Mouse (Mus musculus) monocyte, adult 2 months (primary cell): Measurements from ENCODE around the gene Zbp1.

Experiments
- DNase-seq, 2 experiments: peaks; one replicate each; pipeline ENCODE4 v3.0.0; 2022; ENCODE audit warnings: low spot score in 2 of 2, low read depth in 1 of 2

Gene Zbp1

DNA sequence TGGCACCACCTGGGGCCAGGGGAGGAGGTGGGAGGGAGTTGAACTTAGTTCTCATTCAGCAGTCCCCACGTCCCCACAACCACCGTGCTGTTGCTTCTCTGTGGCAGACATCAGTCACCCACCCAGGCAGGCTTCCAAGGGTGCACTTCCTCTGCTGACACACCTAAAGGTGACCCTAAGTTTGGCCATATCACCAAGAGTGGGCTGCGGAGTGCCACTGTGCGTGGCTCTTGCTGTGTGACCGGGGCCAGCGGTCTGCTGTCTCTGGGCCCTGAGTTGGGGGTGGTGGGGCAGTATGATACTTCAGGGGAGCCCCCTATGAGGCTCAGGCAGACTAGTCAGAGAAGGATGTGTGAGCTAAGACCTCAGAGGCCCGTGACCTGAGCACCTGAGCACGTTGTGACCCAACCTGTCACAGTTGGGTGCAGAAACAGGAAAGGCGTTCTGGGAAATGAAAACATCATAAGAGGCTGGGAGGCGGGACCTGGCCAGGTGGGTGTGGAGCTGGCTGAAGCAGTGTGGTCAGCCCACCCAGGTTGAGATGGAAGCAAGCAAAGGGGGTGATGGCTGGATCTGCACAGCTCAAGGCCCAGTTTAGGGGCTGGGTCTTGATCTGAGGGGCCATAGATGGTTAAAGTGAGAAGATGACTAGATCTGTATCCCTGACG lies 37.9 kb downstream of the Zbp1 start:
- DNase-seq: no peak

DNA sequence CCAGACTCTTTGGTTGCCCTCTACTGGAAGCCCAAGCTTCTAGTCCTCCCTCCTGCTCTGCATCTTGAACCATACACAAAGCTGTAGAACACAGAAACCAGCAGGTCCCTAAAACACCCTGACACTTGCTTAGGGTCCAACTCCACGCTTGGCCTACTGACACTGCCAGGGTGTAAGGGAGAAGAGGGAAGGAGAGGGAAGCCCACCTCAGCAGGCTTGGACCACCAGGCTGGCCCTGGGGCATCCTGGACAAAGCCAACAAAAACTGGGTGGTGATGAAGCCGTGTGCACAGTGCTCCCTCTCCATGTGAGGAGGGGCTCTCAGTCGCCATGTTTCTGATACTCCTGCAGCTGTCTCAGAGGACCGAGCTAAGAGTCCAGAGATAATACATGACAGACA lies 38.7 kb downstream of the Zbp1 start:
- no peak for DNase-seq

DNA sequence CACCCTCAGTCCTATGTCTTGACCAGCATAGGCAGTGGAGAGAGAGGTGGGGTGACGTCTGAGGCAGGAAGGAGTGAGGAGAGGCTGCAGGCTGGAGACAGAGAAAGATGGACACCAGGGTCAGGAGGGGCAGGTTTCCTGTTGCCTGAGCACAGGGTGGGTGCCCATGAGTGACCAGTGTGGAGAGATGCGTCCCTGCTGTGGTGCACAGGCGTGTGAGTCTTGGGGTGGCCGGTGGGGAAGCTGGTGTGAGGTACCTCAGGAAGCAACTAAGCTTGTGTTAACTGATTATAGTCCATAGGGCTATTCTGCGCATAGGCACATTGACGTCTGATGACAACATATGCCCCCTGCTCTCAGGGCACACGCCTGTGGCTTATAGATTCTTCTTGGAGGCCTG lies 39.7 kb downstream of the Zbp1 start:
- no peak for DNase-seq

DNA sequence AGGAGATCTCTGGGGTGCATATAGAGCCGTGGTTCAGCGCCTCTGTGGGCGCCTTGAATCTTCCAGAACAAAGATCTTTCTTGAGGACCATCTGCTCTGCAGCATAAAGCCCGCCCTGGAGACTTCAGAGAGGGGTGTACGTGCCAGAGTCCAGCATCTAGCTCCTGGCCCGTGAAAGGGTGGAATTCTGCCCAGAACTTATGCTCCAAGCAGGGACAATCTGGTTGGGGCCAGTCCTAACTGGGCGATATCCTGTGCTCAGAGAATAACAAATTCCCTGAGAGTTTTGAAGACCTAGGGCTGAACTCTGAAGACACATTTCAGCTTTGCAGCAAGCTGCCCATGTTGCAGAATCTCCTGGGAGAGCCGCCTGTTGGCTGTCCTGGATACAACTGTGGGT lies 40.8 kb downstream of the Zbp1 start:
- no peak for DNase-seq

DNA sequence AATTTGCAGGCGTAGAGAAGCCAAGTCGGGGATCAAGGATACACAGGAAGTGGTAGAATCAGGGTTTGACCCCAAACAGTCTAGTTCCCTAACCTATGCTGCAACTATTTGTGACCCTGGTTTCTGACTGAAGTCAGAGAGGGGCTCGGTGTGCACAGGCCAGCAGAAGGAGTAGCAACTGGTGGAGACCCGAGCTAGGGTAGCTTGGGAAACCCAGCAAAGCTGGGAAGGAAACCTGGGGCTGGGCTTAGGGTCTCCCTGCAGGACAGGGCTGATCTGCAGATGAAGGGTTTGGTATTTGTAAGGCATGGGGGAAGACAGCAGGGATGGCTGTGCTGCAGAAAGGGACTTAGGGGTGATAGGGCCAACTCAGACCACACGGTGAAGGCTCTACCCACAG lies 41.2 kb downstream of the Zbp1 start:
- DNase-seq: no peak

DNA sequence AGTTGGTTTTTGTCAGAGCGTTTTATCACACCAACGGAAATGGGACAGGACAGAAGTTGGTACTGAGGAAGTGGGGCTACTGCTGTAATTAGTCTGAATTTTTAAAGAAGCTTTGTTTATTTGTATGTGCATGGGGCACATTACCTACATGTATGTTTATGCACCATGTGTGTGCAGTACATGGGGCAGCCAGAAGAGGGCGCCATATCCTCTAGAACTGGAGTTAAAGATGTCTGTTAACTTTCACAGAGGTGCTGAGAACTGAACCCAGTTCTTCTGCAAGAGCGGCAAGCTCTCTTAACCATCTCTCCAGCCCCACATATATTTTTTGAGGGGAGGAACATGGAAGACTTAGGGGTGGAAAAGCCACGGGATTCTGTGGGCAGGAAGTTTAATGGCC lies 43.0 kb downstream of the Zbp1 start:
- DNase-seq: no peak

DNA sequence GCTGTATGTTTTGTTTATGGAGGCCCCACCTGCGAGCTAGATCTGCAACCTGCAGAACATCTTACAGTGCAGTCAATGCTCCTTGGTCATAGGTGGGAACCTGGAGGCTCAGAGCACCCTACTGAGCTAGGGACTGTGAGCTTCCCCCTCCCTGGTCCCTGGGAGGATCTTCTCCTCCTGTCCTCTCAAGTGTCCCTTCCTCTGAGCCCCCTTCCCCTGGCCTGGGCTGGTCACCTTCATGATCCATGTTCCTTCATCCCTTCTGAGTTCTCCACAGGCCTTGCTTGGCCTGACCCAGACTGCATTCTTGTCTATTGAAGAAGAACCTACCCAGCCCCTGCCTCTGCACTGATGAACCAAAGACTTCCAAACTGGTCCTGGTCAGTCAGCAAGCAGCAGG lies 44.2 kb downstream of the Zbp1 start:
- DNase-seq: no peak

DNA sequence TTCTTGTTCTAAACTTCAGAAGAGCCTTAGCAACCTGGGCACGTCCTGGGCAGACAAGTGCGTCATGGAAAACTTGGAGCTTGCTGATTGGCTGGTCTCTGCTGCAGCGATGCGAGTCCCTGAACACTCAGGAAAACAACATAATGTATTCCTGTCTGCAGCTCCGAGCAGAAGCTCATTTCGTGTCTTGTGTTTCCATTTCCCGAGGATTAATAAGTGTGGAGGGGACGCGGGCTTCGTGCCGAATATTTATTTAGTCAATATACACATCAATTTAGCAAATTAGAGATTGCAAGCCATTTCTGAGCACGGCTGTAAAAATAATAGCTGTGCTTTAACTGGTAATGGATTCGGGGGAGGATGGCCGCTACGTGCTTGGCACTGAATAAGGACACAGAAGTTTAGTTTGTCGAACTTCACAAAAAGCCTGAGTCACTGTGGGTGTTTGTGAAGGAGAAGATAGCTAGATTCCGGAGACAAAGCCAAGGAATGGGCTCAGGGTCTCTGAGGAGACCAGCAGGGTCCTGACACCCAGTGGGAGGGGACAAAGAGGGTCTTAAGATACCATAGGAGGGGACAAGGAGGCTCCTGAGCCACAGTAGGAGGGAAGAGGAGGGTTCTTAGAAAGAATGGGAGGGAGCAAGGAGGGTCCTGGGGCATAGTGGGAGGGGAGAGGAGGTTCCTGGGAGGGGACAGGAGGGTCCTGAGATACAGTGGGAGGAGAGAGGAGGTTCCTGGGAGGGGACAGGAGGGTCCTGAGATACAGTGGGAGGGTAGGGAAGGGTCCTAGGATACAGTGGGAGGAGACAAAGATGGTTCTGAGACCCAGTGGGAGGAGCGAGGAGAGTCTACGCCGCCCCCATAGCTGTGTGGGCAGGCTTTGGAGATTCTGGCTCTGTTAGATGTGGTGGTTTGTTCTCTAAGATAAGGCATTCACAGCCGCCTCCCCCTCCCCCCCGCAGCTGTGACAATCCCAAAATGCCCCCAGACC lies 44.9 kb downstream of the Zbp1 start:
- DNase-seq: no peak

DNA sequence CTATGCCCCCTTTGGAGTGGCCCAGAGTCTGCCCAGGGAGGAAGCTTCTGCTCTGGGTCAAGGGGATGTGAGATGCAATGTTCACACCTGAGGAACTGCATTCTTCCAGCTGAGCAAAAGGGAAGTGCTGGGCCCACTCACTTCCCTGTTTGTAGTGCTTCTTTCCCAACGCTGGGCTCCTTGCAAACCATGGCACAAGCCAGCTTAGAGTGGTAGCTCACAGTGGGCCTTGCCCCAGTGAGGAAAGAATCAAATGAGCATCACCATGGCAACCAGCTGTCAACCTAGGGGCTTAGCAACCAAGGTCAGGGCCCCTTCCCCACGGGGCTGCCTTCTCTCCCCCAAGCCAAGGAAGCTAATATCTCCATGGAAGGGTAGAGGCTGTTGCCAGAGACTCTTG lies 45.7 kb downstream of the Zbp1 start:
- peak in 1 of 2 experiments; percentile 42 for DNase-seq

DNA sequence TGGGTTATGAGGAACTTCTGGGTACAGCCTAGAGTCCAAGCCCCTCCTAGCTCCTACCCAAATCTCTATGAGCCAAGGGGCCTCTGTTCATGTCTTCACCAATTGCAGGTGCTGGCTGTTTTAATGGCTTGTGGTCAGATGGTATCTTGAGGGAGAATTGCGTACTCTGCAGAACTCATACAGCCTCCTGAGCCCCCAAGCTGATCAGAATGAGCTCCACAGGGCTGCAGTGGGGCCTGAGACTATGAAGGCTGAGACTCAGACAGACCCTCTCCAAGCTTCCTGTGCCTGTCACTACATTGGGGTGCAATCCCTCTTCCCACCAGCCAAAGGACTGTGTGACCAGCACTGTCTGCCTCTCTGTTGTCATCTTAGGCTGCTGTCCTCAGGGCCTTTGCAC lies 46.3 kb downstream of the Zbp1 start:
- no peak for DNase-seq

DNA sequence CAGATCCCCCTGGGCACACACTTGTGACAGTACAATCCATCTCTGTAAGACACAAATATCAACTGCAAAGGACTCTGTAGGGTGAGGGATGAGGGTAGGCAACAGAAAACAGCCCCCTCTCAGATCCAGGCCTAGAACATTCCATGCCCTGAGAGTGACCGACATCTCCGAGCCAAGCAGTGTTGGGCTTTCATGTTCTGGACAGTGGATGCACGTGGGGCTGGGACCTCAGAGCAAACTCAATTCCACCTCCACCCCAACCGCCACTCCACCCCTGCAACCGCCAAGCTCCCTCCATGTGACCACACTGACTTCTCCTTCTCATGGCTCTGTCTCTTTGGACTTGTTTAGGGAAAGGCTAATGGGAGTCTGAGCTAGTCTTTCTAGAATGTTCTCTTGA lies 46.8 kb downstream of the Zbp1 start:
- no peak for DNase-seq

DNA sequence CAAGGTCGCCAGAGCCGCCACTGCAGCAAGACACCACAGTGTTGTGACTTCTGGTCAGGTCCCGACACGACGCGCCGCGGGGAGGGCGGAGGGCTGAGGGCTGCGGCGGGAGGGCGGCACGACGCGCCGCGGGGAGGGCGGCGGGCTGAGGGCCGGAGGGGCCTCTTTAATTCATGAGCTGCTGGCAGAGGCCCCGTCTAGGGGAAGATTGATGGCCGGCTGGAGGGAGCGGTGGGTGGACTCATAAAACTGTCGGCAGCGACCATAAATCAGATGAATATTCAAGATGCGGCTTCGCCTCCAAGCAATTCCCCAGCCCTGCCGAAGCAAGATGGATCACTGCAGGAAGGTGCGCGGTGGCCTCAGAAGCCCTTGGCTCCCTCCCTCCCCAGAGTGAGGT lies 47.3 kb downstream of the Zbp1 start:
- DNase-seq: no peak

DNA sequence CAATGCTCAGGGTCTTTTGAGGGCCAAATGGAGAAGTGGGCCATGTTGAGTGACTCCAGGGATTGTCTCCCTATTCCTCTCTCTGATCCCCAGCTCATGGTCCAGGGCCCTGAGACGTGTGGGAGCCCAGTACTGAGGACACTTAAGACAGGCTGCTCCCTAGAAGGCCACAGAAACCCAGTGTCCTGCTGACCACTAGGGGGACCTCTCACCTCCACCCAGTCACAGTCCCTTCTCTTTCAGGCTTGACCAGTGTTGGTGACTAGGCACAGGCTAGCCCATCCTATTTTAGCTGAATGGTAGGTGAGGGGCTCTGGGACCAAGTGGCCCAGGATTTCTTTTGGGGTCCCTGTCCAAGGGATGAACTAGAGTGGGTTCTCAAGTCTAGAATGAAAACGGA lies 48.0 kb downstream of the Zbp1 start:
- no peak for DNase-seq

DNA sequence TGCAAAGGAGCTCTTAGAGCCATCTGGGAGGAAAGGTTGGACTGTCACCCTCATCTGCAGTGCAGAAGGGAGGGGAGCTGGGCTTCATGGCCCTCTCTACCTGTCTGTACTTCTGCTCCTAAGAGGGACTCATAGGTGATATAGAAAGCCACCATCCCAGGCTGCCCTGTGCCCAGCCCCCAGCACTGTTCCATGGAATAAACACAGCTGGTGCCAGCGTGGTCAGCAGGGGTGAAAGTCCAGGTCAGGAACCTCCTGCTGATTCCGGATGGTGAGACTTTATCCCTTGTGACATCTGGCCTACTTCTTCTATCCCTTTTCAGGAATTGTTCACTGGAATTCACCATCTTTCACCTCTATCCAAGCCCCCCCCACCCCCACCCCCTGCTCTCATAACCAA lies 48.6 kb downstream of the Zbp1 start:
- no peak for DNase-seq

DNA sequence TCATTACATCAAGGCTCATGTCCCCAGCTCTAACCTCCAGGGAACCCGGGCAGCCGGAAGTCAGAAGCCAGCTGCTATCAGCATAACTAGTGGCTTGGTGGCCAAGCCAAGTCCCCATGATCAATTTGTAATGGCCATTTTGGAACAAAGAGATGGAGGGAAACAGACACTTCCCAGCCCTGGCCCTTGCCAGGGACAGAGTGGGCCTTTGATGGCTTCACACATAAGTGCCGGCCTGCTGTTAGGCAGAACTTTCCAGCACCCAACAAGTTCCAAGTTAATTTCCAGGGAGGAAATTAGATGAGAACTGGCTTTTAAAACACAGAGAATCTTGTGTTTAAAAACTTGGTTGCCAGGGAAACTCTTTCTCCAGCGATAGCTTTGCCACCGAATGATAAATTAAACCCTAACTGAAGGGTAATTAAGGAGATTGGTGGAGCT lies 50.3 kb downstream of the Zbp1 start:
- DNase-seq: no peak

DNA sequence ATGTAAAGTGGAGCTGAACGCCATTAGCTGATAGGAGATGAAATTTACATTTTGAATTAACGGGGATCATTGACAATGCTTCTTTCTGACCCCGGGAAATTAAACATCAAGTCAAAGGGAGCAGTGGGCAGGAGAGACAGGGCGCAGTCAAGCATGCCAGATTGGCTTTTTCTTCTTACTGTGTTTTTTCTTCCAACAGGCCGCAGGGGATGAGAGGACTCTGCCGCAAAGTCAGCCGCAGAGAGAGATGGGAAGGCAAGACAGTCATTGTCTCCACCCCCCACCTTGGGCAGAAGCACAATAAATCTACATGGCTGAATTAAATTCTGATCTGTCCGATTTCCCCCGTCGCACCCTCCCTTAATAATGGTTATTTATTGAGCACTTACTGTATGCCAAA lies 53.4 kb downstream of the Zbp1 start:
- DNase-seq: no peak

DNA sequence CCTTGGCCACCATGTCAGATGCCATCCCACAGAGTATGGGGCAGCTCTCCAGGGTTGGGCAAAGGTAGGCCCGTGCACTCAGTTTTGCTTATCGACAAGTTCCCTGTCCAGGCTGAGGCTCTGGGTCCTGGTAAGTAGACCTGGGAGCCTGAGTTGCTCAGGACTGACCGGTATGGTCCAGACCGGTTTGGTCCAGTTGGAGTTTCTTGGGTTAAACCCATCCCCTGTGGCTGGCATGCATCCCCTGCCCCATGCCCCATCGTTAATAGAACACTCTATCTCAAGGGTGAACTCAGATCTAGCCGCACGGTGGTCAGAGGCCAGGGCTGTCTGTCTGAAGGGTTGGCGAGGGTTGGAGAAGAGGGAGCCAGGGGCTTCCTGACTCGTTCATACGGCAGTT lies 53.8 kb downstream of the Zbp1 start:
- no peak for DNase-seq

DNA sequence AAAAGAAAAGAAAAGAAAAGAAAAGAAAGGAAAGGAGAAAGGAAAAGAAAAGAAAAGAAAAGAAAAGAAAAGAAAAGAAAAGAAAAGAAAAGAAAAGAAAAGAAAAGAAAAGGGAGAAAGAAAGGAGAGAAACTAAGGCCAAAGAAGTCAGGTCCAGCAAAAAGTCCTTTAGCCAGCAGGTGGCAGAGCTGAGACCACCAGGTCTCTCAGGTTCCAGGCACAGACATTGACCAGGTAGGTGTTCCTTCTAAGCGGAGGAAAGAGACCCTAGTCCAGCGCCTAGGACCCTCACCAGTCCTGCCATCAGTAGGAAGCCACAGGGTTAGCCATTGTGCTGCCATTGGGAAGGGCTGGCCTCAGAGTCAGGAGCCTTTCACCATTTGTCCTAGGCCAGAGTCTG lies 54.4 kb downstream of the Zbp1 start:
- no peak for DNase-seq

DNA sequence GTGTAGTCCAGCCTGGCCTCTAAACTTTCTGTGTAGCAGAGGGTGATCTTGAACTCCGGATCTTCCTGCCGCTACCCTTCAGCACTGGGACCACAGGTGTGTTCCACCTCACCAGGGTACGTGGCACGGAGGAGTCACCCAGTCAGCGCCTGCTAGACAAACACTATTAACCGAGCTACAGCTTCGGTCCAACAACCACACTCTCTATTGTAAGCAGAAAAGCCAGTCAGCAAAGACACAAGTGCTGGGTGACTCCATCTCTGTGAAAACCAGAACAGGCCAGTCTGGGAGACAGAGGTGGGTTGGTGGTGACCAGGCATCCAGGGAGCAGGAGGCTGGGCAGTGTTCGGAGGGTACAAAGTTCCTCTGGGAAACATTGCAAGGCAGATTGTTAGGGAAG lies 55.3 kb downstream of the Zbp1 start:
- DNase-seq: no peak

DNA sequence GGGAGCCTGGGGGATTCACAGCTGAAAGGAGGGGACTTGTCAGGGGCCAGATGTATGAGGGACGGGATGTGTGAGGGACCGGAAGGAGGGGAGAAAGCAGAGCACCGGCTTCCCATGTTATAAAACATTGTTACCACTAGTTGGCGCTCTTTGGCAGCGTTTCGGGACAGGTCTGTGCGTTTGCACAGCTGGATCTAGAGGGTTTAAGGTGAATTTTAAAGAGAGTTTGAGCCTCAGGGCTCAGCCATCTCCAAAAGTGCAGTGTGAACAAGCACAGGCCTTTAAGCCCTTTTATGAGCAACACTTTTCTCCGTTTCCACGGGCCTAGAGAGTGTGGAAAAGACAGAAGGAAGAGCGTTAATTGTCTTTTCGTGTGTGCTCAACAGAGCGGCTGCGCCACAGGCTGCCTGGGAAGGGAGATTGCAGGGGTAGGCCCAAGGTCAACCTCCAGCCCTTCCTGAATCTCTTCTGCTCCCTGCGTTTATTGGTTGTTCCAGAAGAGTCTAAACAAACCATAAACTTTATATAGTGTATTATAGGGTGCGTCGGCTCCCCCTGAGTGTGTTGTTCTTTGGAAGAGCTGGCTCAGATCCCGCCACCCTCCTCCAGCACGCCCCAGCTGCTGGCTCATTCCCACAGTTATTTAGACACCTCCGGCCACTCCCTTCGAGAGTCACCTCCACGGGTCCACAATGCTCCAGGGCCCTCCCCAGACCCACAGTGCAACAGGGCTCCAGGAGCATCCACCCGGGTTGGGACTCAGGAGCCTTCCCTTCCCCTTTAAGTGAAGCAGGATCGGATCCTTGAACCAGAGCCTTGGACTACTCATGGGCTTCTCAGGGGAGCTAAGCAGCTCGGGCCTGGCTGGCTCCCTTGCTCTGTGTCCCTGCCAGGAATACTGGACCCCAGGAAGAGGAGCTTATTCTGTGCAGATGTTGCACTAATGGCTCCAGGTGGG lies 59.1 kb downstream of the Zbp1 start:
- DNase-seq: no peak

DNA sequence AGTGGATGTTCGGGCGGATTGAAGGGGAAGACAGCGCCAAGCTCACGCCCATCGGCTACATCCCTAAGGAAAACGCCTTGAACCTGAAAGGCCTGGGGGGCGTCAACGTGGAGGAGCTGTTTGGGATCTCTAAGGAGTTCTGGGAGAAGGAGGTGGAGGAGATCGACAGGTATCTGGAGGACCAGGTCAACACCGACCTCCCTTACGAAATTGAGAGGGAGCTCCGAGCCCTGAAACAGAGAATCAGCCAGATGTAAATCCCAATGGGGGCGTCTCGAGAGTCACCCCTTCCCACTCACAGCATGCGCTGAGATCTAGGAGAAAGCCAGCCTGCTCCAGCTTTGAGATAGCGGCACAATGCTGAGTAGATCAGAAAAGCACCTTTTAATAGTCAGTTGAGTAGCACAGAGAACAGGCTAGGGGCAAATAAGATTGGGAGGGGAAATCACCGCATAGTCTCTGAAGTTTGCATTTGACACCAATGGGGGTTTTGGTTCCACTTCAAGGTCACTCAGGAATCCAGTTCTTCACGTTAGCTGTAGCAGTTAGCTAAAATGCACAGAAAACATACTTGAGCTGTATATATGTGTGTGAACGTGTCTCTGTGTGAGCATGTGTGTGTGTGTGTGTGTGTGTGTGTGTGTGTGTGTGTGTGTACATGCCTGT lies 60.2 kb downstream of the Zbp1 start:
- no peak for DNase-seq
